ENCODE assay signal across 8 mouse cellular contexts in genomic region chr11:8859868-8860267, GRCm38 (mm10).
DNase-seq lines count a peak whose midpoint lies in the region; ATAC-seq and TF ChIP-seq lines count a peak whose summit lies in the region.

No protein-coding gene starts in this region.

- no peaks in the 10 kb centered on the region for H3K36me3 ChIP-seq in neural tube, embryonic 15.5 days
- H3K36me3 ChIP-seq in spleen, adult 2 months (ENCODE audit: control insufficient read depth, insufficient read depth, low read length) = no peaks in the 10 kb centered on the region

- DNase-seq in neural tube, embryonic 10.5 days (ENCODE audit: extremely low spot score, low spot score) = peak; percentile 80
- DNase-seq in brain, embryonic 14.5 days (ENCODE audit: low read depth) = peak; percentile 68
- peak; percentile 86 for DNase-seq in gastrocnemius, postnatal 10 days
- peak; percentile 65 for DNase-seq in layer of hippocampus, adult 9-11 months
- DNase-seq in lung, postnatal 14 days = peak; percentile 88
- DNase-seq in spleen, adult 2 months (ENCODE audit: low read depth in 1 of 2, low spot score in 2 of 2) = peak; percentile 22 to 49
- no peak for DNase-seq in T-cell, adult 2 months (ENCODE audit: low spot score)

- WGBS in neural tube, embryonic 15.5 days = 42% methylated on average over 5 of the region's 5 CpGs
- WGBS in spleen, adult 2 months = 6% methylated on average over 5 of the region's 5 CpGs

- TF ChIP-seq CTCF in brain, embryonic 14.5 days (IDR thresholded peaks at IDR 0.05; ENCODE audit: borderline replicate concordance, extremely low read depth, insufficient read depth, insufficient read length) = peak; percentile 50; the same call in 1 of the 2 replicates
- TF ChIP-seq CTCF in spleen, adult 2 months (IDR thresholded peaks at IDR 0.05; ENCODE audit: extremely low read depth, insufficient read depth, insufficient read length, insufficient replicate concordance) = peak; percentile 38; the same call in 1 of the 2 replicates

- no peak for ATAC-seq in neural tube, embryonic 15.5 days (ENCODE audit: low FRiP score)

- no peak overlapping the region for H3K4me3 ChIP-seq in neural tube, embryonic 15.5 days (replicated peaks)
- no peak overlapping the region for H3K4me3 ChIP-seq in spleen, adult 2 months (ENCODE audit: extremely low read depth, insufficient read depth, insufficient read length)

- H3K27ac ChIP-seq in neural tube, embryonic 15.5 days (replicated peaks) = no peak overlapping the region
- no peak overlapping the region for H3K27ac ChIP-seq in spleen, adult 2 months (ENCODE audit: insufficient read depth, low read length)

- H3K27me3 ChIP-seq in neural tube, embryonic 15.5 days (replicated peaks) = no peaks in the 10 kb centered on the region
- no peaks in the 10 kb centered on the region for H3K27me3 ChIP-seq in spleen, adult 2 months (ENCODE audit: control insufficient read depth, insufficient read depth, low read length)

- no peak overlapping the region for H3K4me2 ChIP-seq in neural tube, embryonic 15.5 days

- H3K4me1 ChIP-seq in neural tube, embryonic 15.5 days = no peaks in the 10 kb centered on the region
- H3K4me1 ChIP-seq in spleen, adult 2 months (ENCODE audit: control insufficient read depth, insufficient read depth, insufficient read length) = no peaks in the 10 kb centered on the region

- H3K9me3 ChIP-seq in neural tube, embryonic 15.5 days (replicated peaks) = no peaks in the 10 kb centered on the region

- H3K9ac ChIP-seq in neural tube, embryonic 15.5 days (replicated peaks) = no peak overlapping the region

- TF ChIP-seq POLR2A in brain, embryonic 14.5 days (IDR thresholded peaks at IDR 0.05; ENCODE audit: borderline replicate concordance, extremely low read depth, insufficient read depth, insufficient read length, poor library complexity, severe bottlenecking) = no peak
- no peak for TF ChIP-seq POLR2A in spleen, adult 2 months (IDR thresholded peaks at IDR 0.05; ENCODE audit: low read depth, low read length)
